Mouse (Mus musculus) ES-E14 (cell line): ENCODE measurements around the gene Pabpn1.

Source experiments
- CHD2 ChIP-seq: IDR thresholded peaks from 2 replicates; pipeline ENCODE4 v1.6.1; 2014; ENCODE audit warnings: mild to moderate bottlenecking, low read depth, low read length, inconsistent platforms
- MAFK ChIP-seq: IDR thresholded peaks from 2 replicates; pipeline ENCODE4 v1.6.1; 2014; ENCODE audit warnings: mild to moderate bottlenecking, low read depth, low read length, inconsistent platforms; ENCODE audit not compliant: insufficient read depth
- ZC3H11A ChIP-seq: IDR thresholded peaks from 2 replicates; pipeline ENCODE4 v1.6.1; 2012; ENCODE audit warnings: low read depth, mild to moderate bottlenecking, inconsistent platforms, low read length, borderline replicate concordance
- ZNF384 ChIP-seq: IDR thresholded peaks from 2 replicates; pipeline ENCODE4 v1.6.1; 2012; ENCODE audit warnings: low read depth, low read length, inconsistent platforms

GRCm38 (mm10) chr14:54864313-54865036 is 27.8 kb upstream of the Pabpn1 start:
- TF ChIP-seq CHD2 (no peak), ZC3H11A (no peak), ZNF384 (no peak), MAFK (no peak)
